Mouse (Mus musculus) kidney, embryonic 16.5 days (tissue): ENCODE results near the gene Psmd9. TPM values are rescaled to one million over a fixed set of nuclear protein-coding genes. Genes with fewer than 3 reads are reported as not detected.

Source experiments
- ATAC-seq: fragments of 200-750 bp; cut with Nextera tagmentation; 2 replicates; pipeline ENCODE4 v1.8.0; 2017; ENCODE audit warnings: moderate TSS enrichment; ENCODE audit not compliant: low FRiP score, low TSS enrichment
- H3K27ac ChIP-seq: fragments of 300-500 bp; sonication (generic); 2 replicates; pipeline ENCODE4 v1.5.1; 2014; ENCODE audit warnings: low read length
- H3K27me3 ChIP-seq: fragments of 300-500 bp; sonication (generic); 2 replicates; pipeline ENCODE4 v1.6.1; 2014; ENCODE audit warnings: low read length, control low read depth, mixed read lengths; ENCODE audit not compliant: insufficient read depth
- H3K36me3 ChIP-seq: fragments of 300-500 bp; sonication (generic); 2 replicates; pipeline ENCODE4 v1.6.1; 2014; ENCODE audit warnings: low read length, control low read depth, mixed read lengths; ENCODE audit not compliant: insufficient read depth
- H3K4me1 ChIP-seq: fragments of 300-500 bp; sonication (generic); 2 replicates; pipeline ENCODE4 v1.6.1; 2014; ENCODE audit warnings: low read length, control low read depth, mixed read lengths; ENCODE audit not compliant: insufficient read depth
- H3K4me2 ChIP-seq: fragments of 300-500 bp; sonication (generic); replicated peaks from 2 replicates; pipeline ENCODE4 v1.6.1; 2014; ENCODE audit warnings: low read depth, low read length
- H3K4me3 ChIP-seq: fragments of 300-500 bp; sonication (generic); 2 replicates; pipeline ENCODE4 v1.5.1; 2014; ENCODE audit warnings: mild to moderate bottlenecking, low read length
- H3K9ac ChIP-seq: fragments of 300-500 bp; sonication (generic); replicated peaks from 2 replicates; pipeline ENCODE4 v1.6.1; 2014; ENCODE audit warnings: low read length
- H3K9me3 ChIP-seq: fragments of 300-500 bp; sonication (generic); 2 replicates; pipeline ENCODE4 v1.6.1; 2016; ENCODE audit warnings: low read length, control low read depth
- WGBS: fragments of 180-500 bp; shearing (Covaris S2); extraction: QIAGEN DNeasy Blood & Tissue Kit; methylation state at CpG from one replicate; pipeline ENCODE4 v1.1.7; 2014; 5-methylcytosine and 5-hydroxymethylcytosine counted together
- polyA plus RNA-seq: library from polyadenylated mRNA; unstranded; fragments of >200 nt; fragmentation: Nextera tagmentation; extraction: Ambion mirVana; gene quantifications from 2 replicates; pipeline ENCODE4 v1.2.1, GENCODE M21; 2015

The Psmd9 gene
- polyA plus RNA-seq, 1 experiment from 2014 or later = 86.9 TPM

GRCm38 (mm10) chr5:123130814-123131148 lies 38.4 kb upstream of the Psmd9 start:
- H3K4me1 ChIP-seq = peaks cover 55% of the 10 kb centered on the region
- no peak overlapping the region for H3K9ac ChIP-seq
- 92% methylated on average over 5 of the region's 5 CpGs for WGBS
- no peak for ATAC-seq
- H3K27me3 ChIP-seq = no peaks in the 10 kb centered on the region
- H3K4me3 ChIP-seq = no peak overlapping the region
- peaks cover 10% of the 10 kb centered on the region; the same call in 1 of the 2 replicates for H3K36me3 ChIP-seq
- no peak overlapping the region for H3K27ac ChIP-seq
- H3K4me2 ChIP-seq = no peak overlapping the region
- H3K9me3 ChIP-seq = no peaks in the 10 kb centered on the region

- no peaks in the 10 kb centered on the region for H3K9me3 ChIP-seq
- 3% methylated on average over 44 of the region's 44 CpGs for WGBS
- ATAC-seq = peak; percentile 57
These were observed 36.7 kb upstream of the Psmd9 start, which contains the start of gene Rhof for GRCm38 (mm10) chr5:123132308-123133071. Gene Rhof (minus strand): TSS chr5:123132692.

DNA sequence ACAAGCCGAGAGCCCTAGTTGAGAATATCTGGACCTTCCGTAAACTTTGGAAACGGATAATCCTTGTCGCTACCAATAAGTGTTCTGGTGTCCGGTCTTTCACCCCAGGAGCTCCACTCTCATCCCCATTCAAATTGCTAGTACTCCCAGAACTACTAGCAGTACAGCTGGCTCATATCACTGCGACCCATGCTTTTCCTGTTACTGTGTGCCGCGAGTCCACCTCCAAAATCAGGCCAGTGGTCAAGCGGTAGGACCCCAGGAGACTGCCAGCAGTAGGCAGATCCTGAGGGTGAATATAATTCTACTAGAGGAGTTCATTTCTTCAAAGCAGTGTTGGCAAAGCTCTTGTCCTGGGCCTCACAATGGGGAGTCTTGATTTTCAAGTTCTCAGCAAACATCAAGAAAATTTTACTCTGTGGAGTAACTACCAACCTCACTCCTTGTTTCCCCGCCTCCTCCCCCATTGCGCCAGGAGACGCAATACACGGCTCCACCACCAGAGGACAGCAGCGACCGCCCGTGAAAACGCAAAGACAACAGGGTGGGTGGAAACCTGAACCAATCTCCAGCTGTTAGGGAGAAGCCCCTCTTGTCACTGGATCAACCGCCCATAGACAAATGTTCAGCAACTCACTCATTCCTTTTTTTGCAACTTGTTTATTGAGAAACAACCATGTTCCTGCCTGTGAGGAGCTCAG lies 36.0 kb upstream of the Psmd9 start:
- no peak for ATAC-seq
- Histone ChIP-seq H3K4me2 (peak overlapping the region; percentile 22; the same call in 1 of the 2 replicates), H3K4me3 (peak overlapping the region; percentile 49; the same call in 1 of the 2 replicates), H3K27ac (peak overlapping the region; percentile 100), H3K4me1 (peaks cover 74% of the 10 kb centered on the region), H3K9ac (no peak overlapping the region; the same call in 1 of the 2 replicates), H3K27me3 (no peaks in the 10 kb centered on the region), H3K36me3 (peaks cover 10% of the 10 kb centered on the region; the same call in 1 of the 2 replicates), H3K9me3 (no peaks in the 10 kb centered on the region)
- WGBS = 18% methylated on average over 18 of the region's 18 CpGs

More at GRCm38 (mm10) chr5:123132308-123133071, 36.7 kb upstream of the Psmd9 start, which contains the start of gene Rhof:
- Histone ChIP-seq H3K4me3 (peak within 1 kb of the TSS; percentile 49), H3K9ac (peak within 1 kb of the TSS; percentile 67), H3K4me1 (peaks cover 72% of the 10 kb centered on the region), H3K27me3 (no peaks in the 10 kb centered on the region), H3K36me3 (peaks cover 10% of the 10 kb centered on the region; the same call in 1 of the 2 replicates), H3K4me2 (peak within 1 kb of the TSS; percentile 77), H3K27ac (peak within 1 kb of the TSS; percentile 100)

DNA sequence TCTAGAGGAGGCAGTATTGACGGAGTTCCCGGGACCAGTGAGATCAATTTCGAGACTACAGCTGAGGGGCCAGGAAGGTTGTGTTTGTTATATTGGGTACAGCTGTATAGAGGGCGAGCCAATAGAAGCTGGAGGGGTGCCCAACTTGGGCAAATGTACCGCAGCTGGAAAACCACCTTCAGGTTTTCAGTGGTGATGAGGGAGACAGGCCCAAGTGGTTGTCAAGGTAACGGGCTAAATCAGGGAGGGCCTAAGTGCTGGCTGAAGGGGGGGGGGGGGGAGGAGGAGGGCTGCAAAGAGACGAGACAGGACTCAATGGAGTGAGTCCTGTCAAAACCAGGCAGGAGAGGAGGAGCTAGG lies 35.4 kb upstream of the Psmd9 start:
- no peak overlapping the region for H3K9ac ChIP-seq
- H3K4me2 ChIP-seq = peak overlapping the region; percentile 22; the same call in 1 of the 2 replicates
- no peaks in the 10 kb centered on the region for H3K27me3 ChIP-seq
- H3K36me3 ChIP-seq = peaks cover 10% of the 10 kb centered on the region; the same call in 1 of the 2 replicates
- H3K9me3 ChIP-seq = no peaks in the 10 kb centered on the region
- H3K4me1 ChIP-seq = peaks cover 69% of the 10 kb centered on the region
- no peak for ATAC-seq
- 26% methylated on average over 7 of the region's 7 CpGs for WGBS
- H3K27ac ChIP-seq = peak overlapping the region; percentile 100
- H3K4me3 ChIP-seq = no peak overlapping the region

- Histone ChIP-seq H3K4me1 (peaks cover 65% of the 10 kb centered on the region), H3K9ac (peak overlapping the region; percentile 90), H3K4me2 (peak overlapping the region; percentile 94), H3K27ac (peak overlapping the region; percentile 100), H3K27me3 (no peaks in the 10 kb centered on the region), H3K9me3 (no peaks in the 10 kb centered on the region), H3K4me3 (peak overlapping the region; percentile 59; the same call in 1 of the 2 replicates), H3K36me3 (peaks cover 10% of the 10 kb centered on the region; the same call in 1 of the 2 replicates)
- ATAC-seq = no peak
- 30% methylated on average over 13 of the region's 13 CpGs for WGBS
These were observed 34.9 kb upstream of the Psmd9 start for GRCm38 (mm10) chr5:123134186-123134874.

- Histone ChIP-seq H3K9ac (peak overlapping the region; percentile 90), H3K27ac (peak overlapping the region; percentile 100), H3K36me3 (peaks cover 10% of the 10 kb centered on the region; the same call in 1 of the 2 replicates), H3K4me3 (peak overlapping the region; percentile 59), H3K4me1 (peaks cover 65% of the 10 kb centered on the region), H3K27me3 (no peaks in the 10 kb centered on the region), H3K4me2 (peak overlapping the region; percentile 94), H3K9me3 (no peaks in the 10 kb centered on the region)
- ATAC-seq = no peak
- 16% methylated on average over 8 of the region's 8 CpGs for WGBS
These were observed 34.3 kb upstream of the Psmd9 start for GRCm38 (mm10) chr5:123134875-123135382.

GRCm38 (mm10) chr5:123135471-123136360 lies 33.5 kb upstream of the Psmd9 start:
- Histone ChIP-seq H3K27ac (peak overlapping the region; percentile 100), H3K4me2 (peak overlapping the region; percentile 94), H3K4me1 (peaks cover 65% of the 10 kb centered on the region), H3K36me3 (peaks cover 10% of the 10 kb centered on the region; the same call in 1 of the 2 replicates), H3K9ac (peak overlapping the region; percentile 90), H3K9me3 (no peaks in the 10 kb centered on the region), H3K27me3 (no peaks in the 10 kb centered on the region), H3K4me3 (peak overlapping the region; percentile 59)
- ATAC-seq = no peak
- WGBS = 4% methylated on average over 30 of the region's 30 CpGs

- Histone ChIP-seq H3K27ac (peak overlapping the region; percentile 100), H3K27me3 (no peaks in the 10 kb centered on the region), H3K9me3 (no peaks in the 10 kb centered on the region), H3K36me3 (peaks cover 10% of the 10 kb centered on the region; the same call in 1 of the 2 replicates), H3K4me1 (peaks cover 61% of the 10 kb centered on the region), H3K4me2 (peak overlapping the region; percentile 94), H3K9ac (peak overlapping the region; percentile 90), H3K4me3 (peak overlapping the region; percentile 59)
- ATAC-seq = peak; percentile 28
- WGBS = 1% methylated on average over 13 of the region's 13 CpGs
These were observed 32.7 kb upstream of the Psmd9 start for GRCm38 (mm10) chr5:123136361-123137043.
